Mouse (Mus musculus): ENCODE results near the gene Adam1b.
A peak's percentile ranks its signal among the peaks of the same experiment; 100 is the strongest.
"Not testable (repeated sequence)": the region's sequence is repeated elsewhere in the genome, so short reads cannot be mapped to it uniquely, and the experiment has no call there.

Gene Adam1b

GRCm38 (mm10) chr5:121503231-121503630 lies at the start of gene Adam1b:
Gene Adam1b (minus strand): TSS chr5:121503435.
- DNase-seq: no peak

GRCm38 (mm10) chr5:121549196-121549595 lies 46.0 kb upstream of the Adam1b start:
- peak; percentile 28 to 34 for DNase-seq

- no peak for DNase-seq
Measured at GRCm38 (mm10) chr5:121547084-121547483, 43.8 kb upstream of the Adam1b start.

- peak; percentile 68 to 70 for DNase-seq
Measured at GRCm38 (mm10) chr5:121546530-121546895, 43.3 kb upstream of the Adam1b start.

GRCm38 (mm10) chr5:121545793-121546529 lies 42.7 kb upstream of the Adam1b start, which contains the start of gene Mapkapk5:
Gene Mapkapk5 (minus strand): TSS chr5:121545905.
- DNase-seq: peak; percentile 99

- DNase-seq: no peak
Measured at GRCm38 (mm10) chr5:121544910-121545792, 41.9 kb upstream of the Adam1b start, which contains the start of the genes Adam1a and Gm42878. Gene Adam1a (minus strand): TSS chr5:121545482. Gene Gm42878 (minus strand): TSS chr5:121545482.

- DNase-seq: no peak
Measured at GRCm38 (mm10) chr5:121543370-121543769, 40.1 kb upstream of the Adam1b start.

GRCm38 (mm10) chr5:121541235-121541634 lies 38.0 kb upstream of the Adam1b start:
- no peak for DNase-seq

- no peak for DNase-seq
Measured at GRCm38 (mm10) chr5:121540066-121540465, 36.8 kb upstream of the Adam1b start.

GRCm38 (mm10) chr5:121537588-121537987 lies 34.4 kb upstream of the Adam1b start:
- no peak for DNase-seq

GRCm38 (mm10) chr5:121536921-121537555 lies 33.8 kb upstream of the Adam1b start:
- no peak for DNase-seq

GRCm38 (mm10) chr5:121535116-121535515 lies 31.9 kb upstream of the Adam1b start:
- no peak for DNase-seq

GRCm38 (mm10) chr5:121534521-121534920 lies 31.3 kb upstream of the Adam1b start:
- DNase-seq: peak; percentile 35 to 66

- DNase-seq: no peak
Measured at GRCm38 (mm10) chr5:121526961-121527360, 23.7 kb upstream of the Adam1b start.

- DNase-seq: no peak
Measured at GRCm38 (mm10) chr5:121526526-121526925, 23.3 kb upstream of the Adam1b start.

- DNase-seq: no peak
Measured at GRCm38 (mm10) chr5:121525774-121526450, 22.7 kb upstream of the Adam1b start.

GRCm38 (mm10) chr5:121519758-121520157 lies 16.5 kb upstream of the Adam1b start:
- not testable (repeated sequence) for DNase-seq

- no peak for DNase-seq
Measured at GRCm38 (mm10) chr5:121518983-121519382, 15.7 kb upstream of the Adam1b start.

GRCm38 (mm10) chr5:121510009-121510408 lies 6.8 kb upstream of the Adam1b start:
- DNase-seq: no peak

GRCm38 (mm10) chr5:121506846-121507245 lies 3.6 kb upstream of the Adam1b start:
- no peak for DNase-seq

GRCm38 (mm10) chr5:121501424-121501996 lies 1.7 kb downstream of the Adam1b start:
- not testable (repeated sequence) for DNase-seq

- no peak for DNase-seq
Measured at GRCm38 (mm10) chr5:121500719-121501118, 2.5 kb downstream of the Adam1b start.

Data from cerebellum, postnatal 10 days (tissue).